Mouse (Mus musculus) ES-Bruce4 (cell line): Measurements from ENCODE around the gene Elmo3.

Experiments
- CTCF ChIP-seq: IDR thresholded peaks from one replicate; pipeline ENCODE4 v1.8.1; 2011; ENCODE audit warnings: low read depth, low read length
- POLR2A ChIP-seq: IDR thresholded peaks from one replicate; pipeline ENCODE4 v1.8.1; 2011; ENCODE audit warnings: low read length; ENCODE audit not compliant: insufficient read depth

DNA sequence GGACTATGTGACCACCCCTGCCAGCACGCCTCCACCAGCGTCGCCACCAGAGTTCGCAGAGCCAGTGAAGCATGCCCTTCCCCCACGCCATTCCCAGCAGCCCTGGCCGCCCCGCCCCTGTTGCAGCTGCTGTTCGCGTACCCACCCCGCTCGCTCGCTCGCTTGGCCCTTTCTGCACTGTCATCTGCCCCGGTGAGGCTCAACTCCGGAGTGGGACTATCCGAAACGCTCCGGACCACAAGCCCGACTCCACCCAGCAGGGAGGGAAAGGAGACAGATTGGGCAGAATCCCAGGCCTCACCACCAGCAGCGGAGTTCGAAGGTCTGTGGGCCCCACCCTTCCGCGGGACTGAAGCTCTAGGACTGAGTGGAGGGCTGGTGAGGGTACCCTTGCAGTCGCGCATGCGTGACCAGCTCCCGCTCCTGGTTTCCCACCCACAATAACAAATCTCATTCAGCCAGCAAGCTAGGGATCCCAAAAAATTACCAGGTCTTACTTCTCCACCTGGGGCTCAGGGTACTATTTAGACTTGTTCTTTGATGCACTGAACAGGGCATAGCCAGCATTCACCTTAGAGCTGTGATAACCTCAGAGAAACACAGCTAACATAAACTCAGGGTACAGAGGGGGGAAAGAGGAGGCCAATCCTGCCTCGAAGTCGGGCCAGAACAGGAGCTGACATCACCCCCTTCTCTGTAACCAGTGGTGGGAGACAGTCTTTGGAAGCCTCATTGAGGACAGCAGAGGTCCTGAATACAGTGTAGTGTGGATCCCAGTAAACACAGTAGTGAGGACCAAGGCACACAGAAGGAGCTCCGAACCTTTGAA lies 28.9 kb upstream of the Elmo3 start:
- TF ChIP-seq POLR2A (no peak), CTCF (no peak)
